Mouse (Mus musculus) bone marrow, adult 2 months (tissue): ENCODE measurements at regions not wholly inside any gene's neighbourhood (a gene's known extent, or its start where the extent isn't known, plus 50 kb on each side); places are given as distances from the start of the nearest gene placed in this dataset.

Experiments used
- CTCF ChIP-seq: fragments of 200-500 bp; IDR thresholded peaks from 2 replicates; pipeline ENCODE4 v1.5.1; 2011; ENCODE audit warnings: low read length, control low read depth; ENCODE audit not compliant: control insufficient read depth, insufficient read depth
- POLR2A ChIP-seq: fragments of 200-500 bp; IDR thresholded peaks from 2 replicates; pipeline ENCODE4 v1.6.1; 2011; ENCODE audit warnings: low read depth, mild to moderate bottlenecking, control low read depth, low read length, borderline replicate concordance; ENCODE audit not compliant: control insufficient read depth

DNA sequence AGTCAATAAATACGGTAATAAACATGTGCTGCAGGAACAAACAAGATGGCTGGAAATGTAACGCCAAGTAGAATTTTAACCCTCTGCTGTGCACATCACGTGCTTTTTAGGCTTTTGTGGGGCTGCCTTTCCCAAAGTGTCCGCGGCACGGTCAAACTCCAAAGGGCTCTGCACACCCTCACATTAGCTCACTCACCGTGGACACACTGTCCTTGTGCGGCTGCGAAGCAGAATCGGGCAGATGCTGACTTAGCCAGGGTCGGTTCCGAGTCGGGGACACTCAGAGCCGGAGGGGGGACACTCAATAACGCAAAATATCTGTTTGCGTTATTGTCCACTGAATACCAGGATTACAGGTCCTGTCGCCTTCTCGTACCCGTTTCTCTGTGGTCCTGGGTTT lies 276.5 kb upstream of the Pmfbp1 start:
- TF ChIP-seq CTCF: no peak
- TF ChIP-seq POLR2A: no peak
